Mouse (Mus musculus) midbrain, embryonic 11.5 days (tissue): Measurements from ENCODE around the gene Col4a2. TPM values are rescaled to one million over a fixed set of nuclear protein-coding genes. Genes with fewer than 3 reads are reported as not detected.
A peak's percentile ranks its signal among the peaks of the same experiment; 100 is the strongest.
"Not testable (repeated sequence)": the region's sequence is repeated elsewhere in the genome, so short reads cannot be mapped to it uniquely, and the experiment has no call there.

ENCODE experiments used
- ATAC-seq: fragments of 200-750 bp; cut with Nextera tagmentation; 2 replicates; pipeline ENCODE4 v1.8.0; 2017; ENCODE audit warnings: moderate TSS enrichment, moderate library complexity; ENCODE audit not compliant: low FRiP score
- DNase-seq: peaks from one replicate; pipeline ENCODE4 v3.0.0; 2015; ENCODE audit warnings: low spot score; ENCODE audit errors: missing footprints
- H3K27ac ChIP-seq: fragments of 300-500 bp; sonication (generic); 2 replicates; pipeline ENCODE4 v1.5.1; 2014; ENCODE audit warnings: low read depth, low read length
- H3K27me3 ChIP-seq: fragments of 300-500 bp; sonication (generic); 2 replicates; pipeline ENCODE4 v1.6.1; 2014; ENCODE audit warnings: mild to moderate bottlenecking, low read length, moderate library complexity, mixed read lengths; ENCODE audit not compliant: control insufficient read depth, insufficient read depth
- H3K36me3 ChIP-seq: fragments of 300-500 bp; sonication (generic); 2 replicates; pipeline ENCODE4 v1.6.1; 2014; ENCODE audit warnings: mild to moderate bottlenecking, low read length, moderate library complexity, mixed read lengths; ENCODE audit not compliant: control insufficient read depth, insufficient read depth
- H3K4me1 ChIP-seq: fragments of 300-500 bp; sonication (generic); 2 replicates; pipeline ENCODE4 v1.6.1; 2014; ENCODE audit warnings: low read length; ENCODE audit not compliant: control insufficient read depth, insufficient read depth
- H3K4me2 ChIP-seq: fragments of 300-500 bp; sonication (generic); 2 replicates; pipeline ENCODE4 v1.6.1; 2014; ENCODE audit warnings: mild to moderate bottlenecking, moderate library complexity
- H3K4me3 ChIP-seq: fragments of 300-500 bp; sonication (generic); 2 replicates; pipeline ENCODE4 v1.5.1; 2014; ENCODE audit warnings: low read depth, low read length
- H3K9ac ChIP-seq: fragments of 300-500 bp; sonication (generic); 2 replicates; pipeline ENCODE4 v1.6.1; 2014; ENCODE audit warnings: low read length
- H3K9me3 ChIP-seq: fragments of 300-500 bp; sonication (generic); 2 replicates; pipeline ENCODE4 v1.6.1; 2016; ENCODE audit warnings: low read length; ENCODE audit not compliant: control insufficient read depth
- WGBS: fragments of 180-500 bp; shearing (Covaris S2); extraction: QIAGEN DNeasy Blood & Tissue Kit; methylation state at CpG from one replicate; pipeline ENCODE4 v1.1.7; 2014; 5-methylcytosine and 5-hydroxymethylcytosine counted together
- polyA plus RNA-seq: library from polyadenylated mRNA; unstranded; fragments of >200 nt; fragmentation: Nextera tagmentation; extraction: Ambion mirVana; gene quantifications from 2 replicates; pipeline ENCODE4 v1.2.1, GENCODE M21; 2014

The Col4a2 gene
- polyA plus RNA-seq, 1 experiment from 2014 or later = 34.1 TPM

DNA sequence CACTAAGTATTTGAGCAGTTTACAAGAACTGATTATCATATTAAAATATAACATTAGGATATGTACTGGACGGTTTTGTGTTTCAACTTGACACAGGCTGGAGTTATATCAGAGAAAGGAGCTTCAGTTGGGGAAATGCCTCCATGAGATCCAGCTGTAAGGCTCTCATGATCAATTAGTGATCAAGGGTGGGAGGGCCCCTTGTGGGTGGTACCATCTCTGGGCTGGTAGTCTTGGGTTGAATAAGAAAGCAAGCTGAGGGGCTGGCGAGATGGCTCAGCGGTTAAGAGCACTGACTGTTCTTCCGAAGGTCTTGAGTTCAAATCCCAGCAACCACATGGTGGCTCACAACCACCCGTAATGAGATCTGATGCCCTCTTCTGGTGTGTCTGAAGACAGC, 153.9 kb downstream of the Col4a2 start:
- H3K36me3 ChIP-seq, H3K4me3 ChIP-seq, H3K27ac ChIP-seq, ATAC-seq, H3K4me2 ChIP-seq, H3K4me1 ChIP-seq, H3K27me3 ChIP-seq, H3K9ac ChIP-seq, H3K9me3 ChIP-seq: not testable (repeated sequence)
- DNase-seq = peak; percentile 71
- 88% methylated on average over 4 of the region's 5 CpGs for WGBS

DNA sequence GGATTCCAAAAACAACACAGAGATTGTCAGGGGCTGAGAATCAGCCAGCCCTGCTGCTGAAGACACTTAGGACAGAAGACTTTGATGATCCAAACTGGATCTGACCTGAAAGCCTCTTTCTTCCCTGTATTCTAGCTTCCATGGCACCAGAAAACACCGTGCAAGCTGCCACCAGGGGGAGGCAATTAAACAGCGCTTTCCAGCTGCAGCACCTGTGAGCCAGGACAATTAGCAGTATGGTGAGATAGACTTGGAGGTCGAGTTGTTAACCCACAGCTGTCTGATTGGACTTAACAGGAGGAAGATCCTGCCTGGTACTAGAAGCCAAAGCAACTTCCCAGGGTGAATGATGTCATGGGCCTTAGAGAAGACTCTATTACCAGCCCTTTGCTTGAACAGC, 156.5 kb downstream of the Col4a2 start:
- Histone ChIP-seq H3K4me2 (no peak overlapping the region), H3K4me1 (peaks cover 5% of the 10 kb centered on the region; the same call in 1 of the 2 replicates), H3K36me3 (no peaks in the 10 kb centered on the region; the same call in 1 of the 2 replicates), H3K27ac (no peak overlapping the region), H3K9me3 (no peaks in the 10 kb centered on the region), H3K4me3 (no peak overlapping the region), H3K9ac (no peak overlapping the region), H3K27me3 (peaks cover 2% of the 10 kb centered on the region)
- DNase-seq (peak; percentile 80), ATAC-seq (no peak)
- 8% methylated on average over 3 of the region's 3 CpGs for WGBS

DNA sequence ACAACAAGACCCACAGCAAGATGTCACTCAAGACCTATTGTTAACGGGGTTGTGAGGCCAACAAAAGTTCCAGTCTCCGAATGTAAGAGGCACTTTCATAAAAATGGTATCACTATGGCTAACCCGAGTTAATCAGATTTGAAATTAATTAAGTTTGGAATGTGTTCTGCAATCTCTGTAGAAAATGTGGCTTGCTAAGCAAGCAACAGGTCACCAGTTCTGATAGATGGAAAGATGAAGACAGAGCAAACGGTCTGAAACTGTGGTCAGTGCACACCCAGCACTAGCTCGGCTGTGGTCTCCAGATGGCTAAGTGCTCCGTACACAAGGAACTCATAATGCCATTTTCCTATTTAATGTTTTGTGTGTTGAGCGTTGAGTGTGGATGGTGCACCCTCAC, 158.1 kb downstream of the Col4a2 start:
- H3K4me3 ChIP-seq = no peak overlapping the region
- 72% methylated on average over 7 of the region's 7 CpGs for WGBS
- H3K36me3 ChIP-seq = no peaks in the 10 kb centered on the region; the same call in 1 of the 2 replicates
- no peak overlapping the region for H3K27ac ChIP-seq
- DNase-seq (peak; percentile 60), ATAC-seq (no peak)
- no peak overlapping the region for H3K9ac ChIP-seq
- H3K9me3 ChIP-seq = no peaks in the 10 kb centered on the region
- H3K4me1 ChIP-seq = peaks cover 5% of the 10 kb centered on the region; the same call in 1 of the 2 replicates
- peaks cover 15% of the 10 kb centered on the region for H3K27me3 ChIP-seq
- H3K4me2 ChIP-seq = no peak overlapping the region

DNA sequence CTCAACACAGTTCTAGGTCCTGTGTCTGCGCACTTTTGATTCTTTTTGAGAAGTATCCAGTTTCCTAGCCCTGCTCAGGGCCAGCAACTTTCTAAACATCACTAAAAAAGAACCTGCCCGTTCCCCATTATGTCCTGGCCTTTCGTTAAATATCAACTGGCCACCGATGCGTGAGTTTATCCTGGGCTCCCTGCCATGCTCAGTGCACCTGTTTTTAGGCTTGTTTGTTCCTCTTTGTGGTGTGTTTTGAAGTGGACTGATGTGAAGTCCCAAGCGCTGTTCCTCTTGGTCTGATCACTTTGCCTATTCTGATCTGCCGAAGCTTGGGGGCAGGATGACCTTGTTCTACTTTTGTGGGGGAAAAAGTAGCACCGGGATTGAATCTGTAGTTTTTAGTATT, 158.7 kb downstream of the Col4a2 start:
- 40% methylated on average over 8 of the region's 8 CpGs for WGBS
- Histone ChIP-seq H3K4me1 (peaks cover 1% of the 10 kb centered on the region; the same call in 1 of the 2 replicates), H3K27me3 (peaks cover 22% of the 10 kb centered on the region), H3K9me3 (no peaks in the 10 kb centered on the region), H3K4me2 (no peak overlapping the region), H3K9ac (no peak overlapping the region), H3K36me3 (no peaks in the 10 kb centered on the region; the same call in 1 of the 2 replicates), H3K4me3 (no peak overlapping the region), H3K27ac (no peak overlapping the region)
- ATAC-seq = no peak
- DNase-seq = peak; percentile 8

DNA sequence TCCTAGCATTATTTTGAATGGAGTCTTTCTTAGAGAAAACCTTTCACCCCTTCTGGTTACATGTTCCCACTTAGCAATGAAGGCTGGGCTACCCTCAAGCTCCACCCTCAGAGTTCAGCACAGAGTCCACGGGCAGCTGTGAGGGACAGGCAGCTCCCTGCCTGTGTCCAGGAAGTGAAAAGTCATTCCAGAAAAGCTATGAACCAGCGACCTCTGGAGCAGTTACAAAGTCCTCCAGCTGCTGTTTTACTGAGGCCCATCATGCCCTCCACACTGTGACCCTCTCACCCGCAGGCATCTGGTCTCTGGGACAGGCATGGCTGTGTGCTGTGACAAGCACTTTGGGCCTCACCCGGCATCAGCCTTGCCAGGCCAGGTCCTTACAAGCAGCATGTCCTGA, 160.5 kb downstream of the Col4a2 start:
- H3K27ac ChIP-seq = no peak overlapping the region
- peaks cover 9% of the 10 kb centered on the region for H3K4me1 ChIP-seq
- peaks cover 39% of the 10 kb centered on the region for H3K27me3 ChIP-seq
- DNase-seq = peak; percentile 80
- no peak overlapping the region for H3K4me2 ChIP-seq
- no peak for ATAC-seq
- no peak overlapping the region for H3K4me3 ChIP-seq
- no peaks in the 10 kb centered on the region for H3K9me3 ChIP-seq
- 51% methylated on average over 4 of the region's 4 CpGs for whole genome bisulfite sequencing
- H3K36me3 ChIP-seq = no peaks in the 10 kb centered on the region; the same call in 1 of the 2 replicates
- no peak overlapping the region for H3K9ac ChIP-seq

DNA sequence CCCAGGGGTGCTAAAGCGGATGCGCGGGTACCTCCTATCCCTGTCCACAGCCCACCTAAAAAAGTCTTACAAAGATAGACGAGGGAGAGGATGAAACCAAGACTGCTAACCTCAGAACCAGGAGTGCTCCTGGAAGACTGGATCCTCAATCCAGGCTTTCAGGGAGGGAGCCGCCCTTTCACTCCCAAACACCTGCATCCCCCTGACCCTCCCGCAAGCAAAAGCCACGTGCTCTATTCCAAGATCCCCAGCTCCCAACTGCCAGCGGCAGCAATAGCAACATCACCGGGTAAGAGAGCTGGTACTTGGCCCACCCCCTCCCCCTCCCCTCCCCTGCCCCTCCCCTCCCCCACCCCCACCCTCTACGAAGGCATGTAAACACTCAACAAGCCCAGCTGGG, 162.8 kb downstream of the Col4a2 start:
- ATAC-seq = no peak
- WGBS = 8% methylated on average over 9 of the region's 10 CpGs

DNA sequence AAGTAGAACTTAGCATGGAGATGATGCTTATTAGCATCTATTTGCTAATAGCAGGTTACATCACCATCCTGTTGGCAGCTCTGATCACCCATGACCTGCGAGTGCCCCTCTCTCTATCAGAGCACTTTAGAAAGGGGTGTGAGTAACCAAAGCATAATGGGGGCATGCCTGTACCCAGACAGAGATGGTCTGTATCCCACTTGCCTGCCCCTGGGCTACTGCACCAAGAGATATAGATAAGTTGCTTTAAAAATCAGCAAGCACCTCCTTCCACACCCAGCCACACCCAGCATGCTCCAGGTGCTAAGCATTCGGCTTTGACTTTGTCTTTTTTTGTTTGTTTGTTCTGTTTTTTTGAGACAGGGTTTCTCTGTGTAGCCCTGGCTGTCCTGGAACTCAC, 163.3 kb downstream of the Col4a2 start:
- Histone ChIP-seq H3K9me3 (no peaks in the 10 kb centered on the region), H3K4me2 (no peak overlapping the region), H3K9ac (no peak overlapping the region), H3K4me1 (peaks cover 13% of the 10 kb centered on the region), H3K4me3 (no peak overlapping the region), H3K36me3 (no peaks in the 10 kb centered on the region; the same call in 1 of the 2 replicates), H3K27ac (no peak overlapping the region), H3K27me3 (peaks cover 59% of the 10 kb centered on the region)
- DNase-seq (no peak), ATAC-seq (no peak)
- 20% methylated on average over 2 of the region's 2 CpGs for WGBS

More for the DNA sequence above, 162.8 kb downstream of the Col4a2 start:
- H3K4me1 ChIP-seq = peaks cover 13% of the 10 kb centered on the region
- no peaks in the 10 kb centered on the region; the same call in 1 of the 2 replicates for H3K36me3 ChIP-seq
- H3K4me2 ChIP-seq = no peak overlapping the region
- H3K4me3 ChIP-seq = no peak overlapping the region
- no peak overlapping the region for H3K9ac ChIP-seq
- no peak for DNase-seq
- no peaks in the 10 kb centered on the region for H3K9me3 ChIP-seq
- peaks cover 60% of the 10 kb centered on the region for H3K27me3 ChIP-seq
- no peak overlapping the region for H3K27ac ChIP-seq

DNA sequence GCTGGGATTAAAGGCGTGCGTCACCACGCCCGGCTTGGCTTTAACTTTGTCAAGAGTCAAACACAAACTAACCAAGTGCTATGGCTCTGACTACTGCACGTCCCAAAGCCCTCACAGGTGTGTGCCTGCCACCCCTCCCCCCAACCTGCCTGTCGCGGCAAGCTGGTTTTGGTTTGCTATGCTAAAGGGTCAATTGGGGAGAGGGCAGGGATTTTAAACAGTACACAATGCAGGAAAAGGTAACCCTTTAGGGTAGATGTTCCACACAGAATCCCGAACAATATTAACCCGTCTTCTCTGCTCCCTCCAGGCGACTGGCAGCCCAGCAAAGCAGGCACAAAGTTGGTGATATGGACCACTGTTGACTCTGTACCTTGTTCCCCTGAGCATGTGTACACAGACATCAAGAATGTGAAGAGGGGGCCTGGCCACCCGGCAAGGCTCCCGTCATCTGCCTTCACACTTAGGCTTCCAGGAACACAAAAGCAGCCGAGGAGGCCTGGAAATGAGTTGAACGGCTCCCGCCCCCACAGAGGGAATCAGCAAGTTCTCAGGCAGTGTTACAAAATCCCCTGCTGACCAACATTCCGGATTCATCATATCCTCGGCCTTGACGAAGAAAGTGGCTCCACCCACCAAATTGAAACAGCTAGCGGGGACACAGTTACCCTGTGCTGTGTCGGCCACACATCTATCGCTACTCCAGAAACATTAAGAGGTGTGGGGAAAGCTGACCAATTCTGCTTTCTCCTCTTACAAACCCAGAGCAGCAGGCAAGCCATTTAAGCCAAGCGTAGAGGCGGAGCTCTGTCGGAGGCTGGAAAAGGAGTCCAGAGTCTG, 164.0 kb downstream of the Col4a2 start:
- Histone ChIP-seq H3K9ac (no peak overlapping the region), H3K36me3 (no peaks in the 10 kb centered on the region), H3K4me2 (peak overlapping the region; percentile 17; the same call in 1 of the 2 replicates), H3K27ac (no peak overlapping the region), H3K4me3 (no peak overlapping the region), H3K4me1 (peaks cover 13% of the 10 kb centered on the region), H3K27me3 (peaks cover 58% of the 10 kb centered on the region), H3K9me3 (no peaks in the 10 kb centered on the region)
- 4% methylated on average over 24 of the region's 24 CpGs for WGBS
- peak; percentile 92 for DNase-seq
- no peak for ATAC-seq

DNA sequence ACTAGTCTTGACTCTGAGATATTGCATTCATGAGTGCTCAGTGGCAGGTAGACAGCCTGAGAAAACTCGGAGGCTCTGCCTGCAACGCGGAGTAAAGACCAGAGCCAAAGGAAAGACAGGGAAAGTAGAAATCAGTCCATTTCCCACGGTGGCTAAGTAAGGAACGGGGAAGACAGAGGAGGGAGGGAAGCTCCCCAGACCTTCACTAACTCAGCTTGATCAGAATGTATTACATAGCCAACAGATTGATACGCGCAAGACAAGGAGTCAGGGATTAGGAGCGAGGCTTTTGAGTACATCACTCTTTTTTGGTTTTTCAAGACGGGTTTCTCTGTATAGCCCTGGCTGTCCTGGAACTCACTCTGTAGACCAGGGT, 164.6 kb downstream of the Col4a2 start:
- H3K4me2 ChIP-seq = peak overlapping the region; percentile 17; the same call in 1 of the 2 replicates
- peaks cover 58% of the 10 kb centered on the region for H3K27me3 ChIP-seq
- peaks cover 13% of the 10 kb centered on the region for H3K4me1 ChIP-seq
- H3K36me3 ChIP-seq = no peaks in the 10 kb centered on the region
- ATAC-seq = no peak
- H3K4me3 ChIP-seq = no peak overlapping the region
- 5% methylated on average over 9 of the region's 9 CpGs for WGBS
- no peaks in the 10 kb centered on the region for H3K9me3 ChIP-seq
- H3K27ac ChIP-seq = no peak overlapping the region
- no peak overlapping the region for H3K9ac ChIP-seq
- peak; percentile 87 for DNase-seq
